Mouse (Mus musculus): ENCODE measurements around the gene Krt36.

Krt36 gene

GRCm38 (mm10) chr11:100105576-100106122 is at the start of gene Krt36:
Krt36 (minus strand) TSS chr11:100105626.
- DNase-seq (ENCODE audit: low spot score) = no peak

GRCm38 (mm10) chr11:100148615-100149330 is 43.3 kb upstream of the Krt36 start, which contains the start of gene Krt19:
Krt19 (minus strand) TSS chr11:100148665.
- no peak for DNase-seq (ENCODE audit: low spot score)

- DNase-seq (ENCODE audit: low spot score) = no peak
Measured at GRCm38 (mm10) chr11:100147566-100148353, 42.3 kb upstream of the Krt36 start.

- DNase-seq (ENCODE audit: low spot score) = no peak
Measured at GRCm38 (mm10) chr11:100145858-100146560, 40.6 kb upstream of the Krt36 start.

GRCm38 (mm10) chr11:100145104-100145503 is 39.7 kb upstream of the Krt36 start:
- DNase-seq (ENCODE audit: low spot score) = no peak

GRCm38 (mm10) chr11:100140966-100141365 is 35.5 kb upstream of the Krt36 start:
- DNase-seq (ENCODE audit: low spot score) = no peak

- no peak for DNase-seq (ENCODE audit: low spot score)
Measured at GRCm38 (mm10) chr11:100139391-100139790, 34.0 kb upstream of the Krt36 start.

- no peak for DNase-seq (ENCODE audit: low spot score)
Measured at GRCm38 (mm10) chr11:100138809-100139208, 33.4 kb upstream of the Krt36 start.

- no peak for DNase-seq (ENCODE audit: low spot score)
Measured at GRCm38 (mm10) chr11:100137693-100138092, 32.3 kb upstream of the Krt36 start.

GRCm38 (mm10) chr11:100136559-100136958 is 31.1 kb upstream of the Krt36 start:
- DNase-seq (ENCODE audit: low spot score) = no peak

- DNase-seq (ENCODE audit: low spot score) = no peak
Measured at GRCm38 (mm10) chr11:100135731-100136130, 30.3 kb upstream of the Krt36 start, which contains the start of gene Krt15. Krt15 (minus strand) TSS chr11:100135928.

- no peak for DNase-seq (ENCODE audit: low spot score)
Measured at GRCm38 (mm10) chr11:100124901-100125300, 19.5 kb upstream of the Krt36 start.

GRCm38 (mm10) chr11:100121466-100121865 is 16.0 kb upstream of the Krt36 start, which contains the start of gene Krt13:
Krt13 (minus strand) TSS chr11:100121566.
- DNase-seq (ENCODE audit: low spot score) = no peak

- no peak for DNase-seq (ENCODE audit: low spot score)
Measured at GRCm38 (mm10) chr11:100120331-100120730, 14.9 kb upstream of the Krt36 start.

- no peak for DNase-seq (ENCODE audit: low spot score)
Measured at GRCm38 (mm10) chr11:100113742-100114029, 8.3 kb upstream of the Krt36 start.

GRCm38 (mm10) chr11:100112935-100113741 is 7.7 kb upstream of the Krt36 start:
- DNase-seq (ENCODE audit: low spot score) = no peak

GRCm38 (mm10) chr11:100102693-100103429 is 2.6 kb downstream of the Krt36 start:
- DNase-seq (ENCODE audit: low spot score) = no peak

- DNase-seq (ENCODE audit: low spot score) = no peak
Measured at GRCm38 (mm10) chr11:100100391-100100790, 5.0 kb downstream of the Krt36 start.

- DNase-seq (ENCODE audit: low spot score) = no peak
Measured at GRCm38 (mm10) chr11:100097819-100098218, 7.6 kb downstream of the Krt36 start.

- DNase-seq (ENCODE audit: low spot score) = no peak
Measured at GRCm38 (mm10) chr11:100096141-100096540, 9.3 kb downstream of the Krt36 start, which contains the start of gene Krt35. Krt35 (minus strand) TSS chr11:100096241.

All from spleen, adult 12 weeks (tissue).